ENCODE assay signal across 8 mouse cellular contexts in genomic region chr16:18621362-18622001, GRCm38 (mm10). TPM values are rescaled to one million over a fixed set of nuclear protein-coding genes. Genes with fewer than 3 reads are reported as not detected.
DNase-seq lines count a peak whose midpoint lies in the region; ATAC-seq and TF ChIP-seq lines count a peak whose summit lies in the region.

No protein-coding gene starts in this region.

- no peak for ATAC-seq in heart, embryonic 14.5 days (ENCODE audit: insufficient number of reproducible peaks, insufficient read depth, low FRiP score, low read depth)
- no peak for ATAC-seq in limb, embryonic 14.5 days (ENCODE audit: low FRiP score, low read depth)

- no peak for TF ChIP-seq POLR2A in limb, embryonic 14.5 days (IDR thresholded peaks at IDR 0.05; ENCODE audit: borderline replicate concordance, extremely low read depth, insufficient read depth, insufficient read length)

- peak overlapping the region; percentile 54 for H3K27ac ChIP-seq in heart, embryonic 10.5 days
- H3K27ac ChIP-seq in brown adipose tissue, adult 24 weeks (replicated peaks; ENCODE audit: low read depth, low read length) = no peak overlapping the region
- no peak overlapping the region for H3K27ac ChIP-seq in heart, embryonic 14.5 days (replicated peaks in 1 of 2; ENCODE audit: control insufficient read depth in 1 of 2, insufficient read depth in 1 of 2, low read depth in 2 of 2, low read length in 2 of 2)
- H3K27ac ChIP-seq in limb, embryonic 14.5 days (replicated peaks; ENCODE audit: low read depth, low read length) = no peak overlapping the region

- H3K27me3 ChIP-seq in heart, embryonic 10.5 days (ENCODE audit: insufficient read depth, poor library complexity, severe bottlenecking) = peaks cover 99% of the 10 kb centered on the region
- peaks cover 93% of the 10 kb centered on the region for H3K27me3 ChIP-seq in heart, embryonic 14.5 days (ENCODE audit: control insufficient read depth, insufficient read depth, low read length)
- H3K27me3 ChIP-seq in limb, embryonic 14.5 days (ENCODE audit: control insufficient read depth, insufficient read depth, low read length) = peaks cover 83% of the 10 kb centered on the region

- peak overlapping the region; percentile 67 for H3K4me3 ChIP-seq in heart, embryonic 10.5 days
- peak overlapping the region; percentile 16; the same call in 1 of the 2 replicates for H3K4me3 ChIP-seq in brown adipose tissue, adult 24 weeks (ENCODE audit: insufficient read depth, low read depth, low read length)
- peak overlapping the region; percentile 48 to 53 for H3K4me3 ChIP-seq in heart, embryonic 14.5 days (ENCODE audit: control insufficient read depth in 1 of 2, insufficient read depth in 1 of 2, low read depth in 1 of 2, low read length in 2 of 2)
- H3K4me3 ChIP-seq in limb, embryonic 14.5 days (replicated peaks; ENCODE audit: low read length) = peak overlapping the region; percentile 49

- H3K9me3 ChIP-seq in heart, embryonic 10.5 days = no peaks in the 10 kb centered on the region
- no peaks in the 10 kb centered on the region for H3K9me3 ChIP-seq in heart, embryonic 14.5 days (ENCODE audit: control insufficient read depth, low read length)
- H3K9me3 ChIP-seq in limb, embryonic 14.5 days (ENCODE audit: control insufficient read depth, low read length) = no peaks in the 10 kb centered on the region

- H3K4me2 ChIP-seq in heart, embryonic 14.5 days (ENCODE audit: low read length) = peak overlapping the region; percentile 96
- H3K4me2 ChIP-seq in limb, embryonic 14.5 days (replicated peaks; ENCODE audit: low read depth, low read length, severe bottlenecking) = peak overlapping the region; percentile 85

- H3K36me3 ChIP-seq in heart, embryonic 10.5 days = peaks cover 11% of the 10 kb centered on the region
- H3K36me3 ChIP-seq in heart, embryonic 14.5 days (ENCODE audit: control insufficient read depth, insufficient read depth, low read length) = no peaks in the 10 kb centered on the region
- peaks cover 38% of the 10 kb centered on the region for H3K36me3 ChIP-seq in limb, embryonic 14.5 days (ENCODE audit: control insufficient read depth, insufficient read depth, low read length)

- under 1% methylated on average over 38 of the region's 38 CpGs for whole genome bisulfite sequencing in heart, embryonic 10.5 days
- WGBS in heart, embryonic 14.5 days = 1% methylated on average over 38 of the region's 38 CpGs
- 6% methylated on average over 38 of the region's 38 CpGs for WGBS in limb, embryonic 14.5 days

- DNase-seq in heart, embryonic 10.5 days (ENCODE audit: low spot score) = no peak
- no peak for DNase-seq in heart, postnatal 25 days (ENCODE audit: low spot score)
- DNase-seq in limb, embryonic 14.5 days (ENCODE audit: low spot score) = no peak
- DNase-seq in right cerebral cortex, postnatal 4 days = peak; percentile 50
- DNase-seq in urinary bladder, adult 18-20 months (ENCODE audit: low spot score in 2 of 2) = no peak
- DNase-seq in kidney, adult 9 months = no peak

- intact Hi-C loops in heart, postnatal 25 days (cut with DNase I) = loop anchor here (10.0 kb wide), 1 partner anchor 727 kb away; the partner anchor contains the start of genes Dgcr2, Gm20518, Tssk1 and Tssk2

- H3K9ac ChIP-seq in heart, embryonic 14.5 days (ENCODE audit: low read length) = peak overlapping the region; percentile 56
- H3K9ac ChIP-seq in limb, embryonic 14.5 days (ENCODE audit: low read depth, low read length, severe bottlenecking) = peak overlapping the region; percentile 44; the same call in 1 of the 2 replicates

- H3K4me1 ChIP-seq in heart, embryonic 10.5 days = peaks cover 50% of the 10 kb centered on the region
- H3K4me1 ChIP-seq in brown adipose tissue, adult 24 weeks (ENCODE audit: control insufficient read depth, insufficient read depth, insufficient read length, low read length) = no peaks in the 10 kb centered on the region
- H3K4me1 ChIP-seq in heart, embryonic 14.5 days (ENCODE audit: control insufficient read depth in 2 of 2, insufficient read depth in 2 of 2, low read length in 2 of 2) = peaks cover 19 to 34% of the 10 kb centered on the region in 2 experiments; a peak in 3 of 4 replicates
- H3K4me1 ChIP-seq in limb, embryonic 14.5 days (ENCODE audit: control insufficient read depth, insufficient read depth, low read length) = peaks cover 18% of the 10 kb centered on the region; the same call in 1 of the 2 replicates

RNA-seq across cellular contexts. Expression of gene Gp1bb, which starts 0.7 kb away (rescaled TPM):
- 6.0 and 7.4 TPM in 2 replicates for polyA plus RNA-seq in heart, embryonic 10.5 days (2016; fragmentation: Nextera tagmentation; extraction: Ambion mirVana)
- total RNA-seq in heart, postnatal 25 days (2021) = 1 to 10 TPM in 1 of 2 experiments, under 1 TPM in 1; 0.36 to 1.1 TPM
- polyA plus RNA-seq in brown adipose tissue, adult 24 weeks (2012; ENCODE audit: insufficient read depth, insufficient read length, missing spikeins) = 1.0 TPM in 1 of 2 replicates, not detected in the other
- 3.4 and 4.5 TPM in 2 replicates for polyA plus RNA-seq in heart, embryonic 14.5 days (2014; fragmentation: Nextera tagmentation; extraction: Ambion mirVana)
- polyA plus RNA-seq in limb, embryonic 14.5 days (2012; rRNA removed) = 3.0 and 4.5 TPM in 2 replicates
- 3.7 and 4.3 TPM in 2 replicates for polyA plus RNA-seq in limb, embryonic 14.5 days (2014; fragmentation: Nextera tagmentation; extraction: Ambion mirVana)

RNA-seq across cellular contexts. Expression of gene Gm49601, which starts 4.7 kb away (rescaled TPM):
- 0.26 and 1.1 TPM in 2 replicates for polyA plus RNA-seq in heart, embryonic 10.5 days (2016; fragmentation: Nextera tagmentation; extraction: Ambion mirVana)
- 1 to 10 TPM; 1.0 to 1.6 TPM for total RNA-seq in heart, postnatal 25 days (2021)
- polyA plus RNA-seq in brown adipose tissue, adult 24 weeks (2012; ENCODE audit: insufficient read depth, insufficient read length, missing spikeins) = not detected in 2 replicates
- polyA plus RNA-seq in heart, embryonic 14.5 days (2014; fragmentation: Nextera tagmentation; extraction: Ambion mirVana) = 0.97 and 1.1 TPM in 2 replicates
- polyA plus RNA-seq in limb, embryonic 14.5 days (2012; rRNA removed) = 34.5 and 42.9 TPM in 2 replicates
- 1.9 and 2.7 TPM in 2 replicates for polyA plus RNA-seq in limb, embryonic 14.5 days (2014; fragmentation: Nextera tagmentation; extraction: Ambion mirVana)

RNA-seq across cellular contexts. Expression of gene Sept5, which starts 8.3 kb away (rescaled TPM):
- 4.3 and 11.7 TPM in 2 replicates for polyA plus RNA-seq in heart, embryonic 10.5 days (2016; fragmentation: Nextera tagmentation; extraction: Ambion mirVana)
- 1 to 10 TPM; 3.9 to 4.6 TPM for total RNA-seq in heart, postnatal 25 days (2021)
- 3.3 and 7.1 TPM in 2 replicates for polyA plus RNA-seq in brown adipose tissue, adult 24 weeks (2012; ENCODE audit: insufficient read depth, insufficient read length, missing spikeins)
- polyA plus RNA-seq in heart, embryonic 14.5 days (2014; fragmentation: Nextera tagmentation; extraction: Ambion mirVana) = 5.8 and 7.3 TPM in 2 replicates
- polyA plus RNA-seq in limb, embryonic 14.5 days (2012; rRNA removed) = 94.5 and 97.4 TPM in 2 replicates
- polyA plus RNA-seq in limb, embryonic 14.5 days (2014; fragmentation: Nextera tagmentation; extraction: Ambion mirVana) = 43.4 and 44.0 TPM in 2 replicates

RNA-seq across cellular contexts. Expression of gene Tbx1, which starts 31.0 kb away (rescaled TPM):
- polyA plus RNA-seq in heart, embryonic 10.5 days (2016; fragmentation: Nextera tagmentation; extraction: Ambion mirVana) = 1.00 and 6.9 TPM in 2 replicates
- under 1 TPM; 0.68 to 0.78 TPM for total RNA-seq in heart, postnatal 25 days (2021)
- polyA plus RNA-seq in brown adipose tissue, adult 24 weeks (2012; ENCODE audit: insufficient read depth, insufficient read length, missing spikeins) = not detected in 2 replicates
- polyA plus RNA-seq in heart, embryonic 14.5 days (2014; fragmentation: Nextera tagmentation; extraction: Ambion mirVana) = 0.20 and 0.80 TPM in 2 replicates
- 12.1 and 16.0 TPM in 2 replicates for polyA plus RNA-seq in limb, embryonic 14.5 days (2012; rRNA removed)
- polyA plus RNA-seq in limb, embryonic 14.5 days (2014; fragmentation: Nextera tagmentation; extraction: Ambion mirVana) = 8.0 and 8.7 TPM in 2 replicates

Comparison
In these comparisons a context has a peak if more than half of its experiments do, and no peak if none do; other contexts are left out.
1. H3K4me3 ChIP-seq: peak in every context shown above with its lines; median percentile 67 in heart, embryonic 10.5 days; 50 in heart, embryonic 14.5 days; 49 in limb, embryonic 14.5 days; 16 in brown adipose tissue, adult 24 weeks.